Mouse (Mus musculus): Measurements from ENCODE around the gene Mrpl28. TPM values are rescaled to one million over a fixed set of nuclear protein-coding genes. Genes with fewer than 3 reads are reported as not detected.
A peak's percentile ranks its signal among the peaks of the same experiment; 100 is the strongest.
"Not testable (repeated sequence)": the region's sequence is repeated elsewhere in the genome, so short reads cannot be mapped to it uniquely, and the experiment has no call there.

Mrpl28 gene
- polyA plus RNA-seq, 1 experiment from 2014 or later: 225 TPM

- H3K27ac ChIP-seq (ENCODE audit: low read depth, low read length): no peak within 1 kb of the TSS
- no peaks in the 10 kb centered on the region for H3K36me3 ChIP-seq (ENCODE audit: control insufficient read depth, insufficient read depth, low read length)
- peaks cover 10% of the 10 kb centered on the region; the same call in 1 of the 2 replicates for H3K4me1 ChIP-seq (ENCODE audit: control insufficient read depth, insufficient read depth, low read length)
- peak within 1 kb of the TSS; percentile 64 for H3K4me3 ChIP-seq (ENCODE audit: low read length)
- no peaks in the 10 kb centered on the region for H3K9me3 ChIP-seq (ENCODE audit: control insufficient read depth, low read length)
- 1% methylated on average over 67 of the region's 75 CpGs for WGBS
- ATAC-seq (ENCODE audit: low FRiP score, low TSS enrichment): peak; percentile 73
- peaks cover 69% of the 10 kb centered on the region for H3K27me3 ChIP-seq (ENCODE audit: control insufficient read depth, insufficient read depth, low read length)
- peak within 1 kb of the TSS; percentile 97 for H3K4me2 ChIP-seq (replicated peaks; ENCODE audit: low read depth, low read length)
- peak within 1 kb of the TSS; percentile 69 for H3K9ac ChIP-seq (ENCODE audit: low read depth, low read length)
Measured at GRCm38 (mm10) chr17:26113181-26113948, 9.9 kb upstream of the Mrpl28 start, which contains the start of gene Tmem8. Tmem8 (plus strand) TSS chr17:26113299.

GRCm38 (mm10) chr17:26114061-26114460 is 9.2 kb upstream of the Mrpl28 start:
- Histone ChIP-seq H3K4me3 (ENCODE audit: low read length) (peak overlapping the region; percentile 64), H3K9ac (ENCODE audit: low read depth, low read length) (no peak overlapping the region), H3K4me2 (replicated peaks; ENCODE audit: low read depth, low read length) (peak overlapping the region; percentile 97), H3K27me3 (ENCODE audit: control insufficient read depth, insufficient read depth, low read length) (peaks cover 69% of the 10 kb centered on the region), H3K36me3 (ENCODE audit: control insufficient read depth, insufficient read depth, low read length) (no peaks in the 10 kb centered on the region), H3K4me1 (ENCODE audit: control insufficient read depth, insufficient read depth, low read length) (peaks cover 10% of the 10 kb centered on the region; the same call in 1 of the 2 replicates), H3K9me3 (ENCODE audit: control insufficient read depth, low read length) (no peaks in the 10 kb centered on the region), H3K27ac (ENCODE audit: low read depth, low read length) (no peak overlapping the region)
- no peak for ATAC-seq (ENCODE audit: low FRiP score, low TSS enrichment)
- WGBS: 11% methylated on average over 8 of the region's 8 CpGs

- ATAC-seq (ENCODE audit: low FRiP score, low TSS enrichment); H3K4me3 ChIP-seq (ENCODE audit: low read length); H3K9ac ChIP-seq (ENCODE audit: low read depth, low read length); H3K36me3 ChIP-seq (ENCODE audit: control insufficient read depth, insufficient read depth, low read length); H3K4me2 ChIP-seq (replicated peaks; ENCODE audit: low read depth, low read length); H3K27ac ChIP-seq (ENCODE audit: low read depth, low read length); H3K9me3 ChIP-seq (ENCODE audit: control insufficient read depth, low read length): not testable (repeated sequence)
- Histone ChIP-seq H3K27me3 (ENCODE audit: control insufficient read depth, insufficient read depth, low read length) (peaks cover 69% of the 10 kb centered on the region), H3K4me1 (ENCODE audit: control insufficient read depth, insufficient read depth, low read length) (peaks cover 10% of the 10 kb centered on the region; the same call in 1 of the 2 replicates)
- 71% methylated on average over 7 of the region's 7 CpGs for WGBS
Measured at GRCm38 (mm10) chr17:26114461-26114860, 8.8 kb upstream of the Mrpl28 start.

GRCm38 (mm10) chr17:26115205-26115898 is 7.9 kb upstream of the Mrpl28 start:
- Histone ChIP-seq H3K4me3 (ENCODE audit: low read length) (no peak overlapping the region), H3K9me3 (ENCODE audit: control insufficient read depth, low read length) (no peaks in the 10 kb centered on the region), H3K27ac (ENCODE audit: low read depth, low read length) (no peak overlapping the region), H3K9ac (ENCODE audit: low read depth, low read length) (0 out of 2 replicates have a peak overlapping the region, but pooled peaks have one; percentile 12), H3K4me1 (ENCODE audit: control insufficient read depth, insufficient read depth, low read length) (peaks cover 10% of the 10 kb centered on the region; the same call in 1 of the 2 replicates), H3K4me2 (replicated peaks; ENCODE audit: low read depth, low read length) (no peak overlapping the region), H3K27me3 (ENCODE audit: control insufficient read depth, insufficient read depth, low read length) (peaks cover 66% of the 10 kb centered on the region), H3K36me3 (ENCODE audit: control insufficient read depth, insufficient read depth, low read length) (no peaks in the 10 kb centered on the region)
- WGBS: 75% methylated on average over 7 of the region's 7 CpGs
- no peak for ATAC-seq (ENCODE audit: low FRiP score, low TSS enrichment)

- no peak overlapping the region for H3K27ac ChIP-seq (ENCODE audit: low read depth, low read length)
- H3K9me3 ChIP-seq (ENCODE audit: control insufficient read depth, low read length): no peaks in the 10 kb centered on the region
- 72% methylated on average over 3 of the region's 3 CpGs for WGBS
- no peak overlapping the region for H3K4me2 ChIP-seq (replicated peaks; ENCODE audit: low read depth, low read length)
- H3K36me3 ChIP-seq (ENCODE audit: control insufficient read depth, insufficient read depth, low read length): no peaks in the 10 kb centered on the region
- no peak for ATAC-seq (ENCODE audit: low FRiP score, low TSS enrichment)
- no peak overlapping the region for H3K4me3 ChIP-seq (ENCODE audit: low read length)
- peaks cover 60% of the 10 kb centered on the region for H3K27me3 ChIP-seq (ENCODE audit: control insufficient read depth, insufficient read depth, low read length)
- peaks cover 6% of the 10 kb centered on the region; the same call in 1 of the 2 replicates for H3K4me1 ChIP-seq (ENCODE audit: control insufficient read depth, insufficient read depth, low read length)
- 0 out of 2 replicates have a peak overlapping the region, but pooled peaks have one; percentile 12 for H3K9ac ChIP-seq (ENCODE audit: low read depth, low read length)
Measured at GRCm38 (mm10) chr17:26115956-26116487, 7.3 kb upstream of the Mrpl28 start.

- 85% methylated on average over 17 of the region's 17 CpGs for whole genome bisulfite sequencing
- ATAC-seq (ENCODE audit: low FRiP score, low TSS enrichment): no peak
- no peak overlapping the region for H3K4me2 ChIP-seq (replicated peaks; ENCODE audit: low read depth, low read length)
- no peak overlapping the region for H3K4me3 ChIP-seq (ENCODE audit: low read length)
- peaks cover 6% of the 10 kb centered on the region; the same call in 1 of the 2 replicates for H3K4me1 ChIP-seq (ENCODE audit: control insufficient read depth, insufficient read depth, low read length)
- H3K9ac ChIP-seq (ENCODE audit: low read depth, low read length): no peak overlapping the region
- peaks cover 53% of the 10 kb centered on the region for H3K27me3 ChIP-seq (ENCODE audit: control insufficient read depth, insufficient read depth, low read length)
- no peak overlapping the region for H3K27ac ChIP-seq (ENCODE audit: low read depth, low read length)
- no peaks in the 10 kb centered on the region for H3K36me3 ChIP-seq (ENCODE audit: control insufficient read depth, insufficient read depth, low read length)
- no peaks in the 10 kb centered on the region for H3K9me3 ChIP-seq (ENCODE audit: control insufficient read depth, low read length)
Measured at GRCm38 (mm10) chr17:26116503-26117258, 6.6 kb upstream of the Mrpl28 start.

- Histone ChIP-seq H3K4me2 (replicated peaks; ENCODE audit: low read depth, low read length) (no peak overlapping the region), H3K9me3 (ENCODE audit: control insufficient read depth, low read length) (no peaks in the 10 kb centered on the region), H3K36me3 (ENCODE audit: control insufficient read depth, insufficient read depth, low read length) (peaks cover under 1% of the 10 kb centered on the region; the same call in 1 of the 2 replicates), H3K27ac (ENCODE audit: low read depth, low read length) (no peak overlapping the region), H3K4me1 (ENCODE audit: control insufficient read depth, insufficient read depth, low read length) (peaks cover 15% of the 10 kb centered on the region), H3K27me3 (ENCODE audit: control insufficient read depth, insufficient read depth, low read length) (peaks cover 24% of the 10 kb centered on the region), H3K4me3 (ENCODE audit: low read length) (no peak overlapping the region), H3K9ac (ENCODE audit: low read depth, low read length) (no peak overlapping the region)
- 50% methylated on average over 33 of the region's 33 CpGs for WGBS
- no peak for ATAC-seq (ENCODE audit: low FRiP score, low TSS enrichment)
Measured at GRCm38 (mm10) chr17:26119766-26120710, 3.3 kb upstream of the Mrpl28 start.
